Mouse (Mus musculus) heart, postnatal 36 days (tissue): ENCODE measurements around the gene Ppfibp2. TPM values are rescaled to one million over a fixed set of nuclear protein-coding genes. Genes with fewer than 3 reads are reported as not detected.

Experiments used
- DNase-seq, 2 experiments: peaks; one replicate each; pipeline ENCODE4 v3.0.0; 2021 to 2022
- intact Hi-C: fragments of 180-260 bp; cut with DNase I; formaldehyde crosslinking; loops from one replicate; pipeline ENCODE4 v1.15.1; 2025
- total RNA-seq, 2 experiments: library from RNA; stranded (reverse); gene quantifications; 2 replicates each; pipeline ENCODE4 v1.2.3; 2021

The Ppfibp2 gene
- total RNA-seq, 2 experiments from 2014 or later = 23.2 to 24.6 TPM

DNA sequence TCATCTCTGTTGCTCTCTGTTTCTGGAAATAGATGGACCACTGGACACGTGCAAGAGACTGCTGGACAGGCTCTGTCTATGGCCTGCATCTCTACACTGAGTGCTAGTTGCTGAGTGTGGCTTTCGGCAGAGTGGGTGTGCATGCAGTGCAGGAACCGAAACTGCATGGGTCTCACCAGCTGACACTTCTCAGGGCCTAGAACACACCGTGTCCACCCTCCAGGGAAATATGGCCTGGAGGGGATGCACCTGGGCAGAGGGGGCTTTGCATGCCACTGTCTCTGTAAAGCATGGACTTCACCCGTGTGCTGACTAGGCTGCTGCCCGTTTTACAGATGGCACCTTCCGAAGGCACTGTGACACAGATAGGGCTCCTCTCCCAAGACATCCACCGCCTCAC lies 151.0 kb downstream of the Ppfibp2 start:
- intact Hi-C loops = loop anchor here (5.0 kb wide), 1 partner anchor 36 kb away; no protein-coding TSS in a partner anchor
- no peak for DNase-seq

DNA sequence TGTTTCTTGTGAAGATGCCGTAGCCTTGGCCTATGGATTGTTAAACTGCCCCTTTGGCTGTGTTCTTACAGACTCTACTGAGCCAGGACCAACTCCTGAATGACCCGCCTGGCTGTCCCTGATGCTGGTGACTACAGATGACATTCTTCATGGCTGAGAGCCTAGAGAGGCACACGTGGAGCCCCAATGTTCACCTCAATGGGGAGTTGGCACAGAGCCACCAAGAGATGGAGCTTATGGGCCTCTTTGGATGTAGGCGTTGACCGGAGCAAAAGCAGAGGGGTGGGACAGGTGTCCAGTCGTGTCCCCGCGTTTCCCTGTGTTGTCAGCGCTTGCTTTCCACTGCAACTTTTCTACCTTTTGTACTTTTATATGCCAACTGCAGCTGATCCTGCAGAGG lies 152.5 kb downstream of the Ppfibp2 start:
- intact Hi-C loops = loop anchor here (5.0 kb wide), 1 partner anchor 35 kb away; no protein-coding TSS in a partner anchor
- DNase-seq = no peak

DNA sequence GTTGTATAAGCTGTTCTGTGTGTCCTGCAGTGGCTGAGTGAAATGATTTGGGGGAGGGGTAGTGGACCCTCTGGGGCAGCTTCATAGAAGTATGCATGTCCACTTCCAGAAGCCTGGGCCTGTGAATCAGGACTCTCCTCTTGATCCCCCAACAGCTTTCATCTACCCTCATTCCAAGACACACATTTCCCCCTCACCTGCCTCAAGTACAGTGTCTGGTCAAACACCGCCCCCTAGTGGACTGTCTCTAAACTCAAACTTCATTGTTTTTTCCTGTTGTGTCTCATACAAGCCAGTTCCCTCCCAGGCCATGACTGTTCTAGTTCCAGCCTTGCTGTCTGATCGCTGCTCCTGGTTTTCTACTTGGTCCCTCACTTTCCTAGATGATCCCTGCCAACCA lies 152.9 kb downstream of the Ppfibp2 start:
- intact Hi-C loops = loop anchor here (2.0 to 5.0 kb wide), 2 partner anchors 34 to 87 kb away; no protein-coding TSS in a partner anchor
- DNase-seq = peak; percentile 51 to 65

DNA sequence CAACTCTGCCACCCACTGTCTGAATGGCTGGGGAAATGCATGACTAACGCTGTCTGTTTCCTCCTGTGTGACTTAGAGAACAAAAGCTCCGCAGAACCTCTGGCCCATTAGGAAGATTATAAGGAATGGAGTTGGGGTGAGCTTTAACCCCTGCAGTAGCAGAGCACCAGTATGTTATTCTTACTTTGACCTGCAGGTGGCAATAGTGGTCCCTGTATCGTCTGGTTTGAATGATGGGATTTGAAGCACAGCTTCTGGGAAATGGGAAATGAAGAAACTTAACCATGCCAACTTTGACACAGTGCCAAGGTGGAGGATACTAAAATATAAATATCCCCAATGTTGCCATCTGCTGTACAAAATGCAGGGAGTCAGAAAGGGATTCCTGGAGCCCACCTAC lies 154.3 kb downstream of the Ppfibp2 start:
- peak in 1 of 2 experiments; percentile 16 for DNase-seq
- intact Hi-C loops = loop anchor here (2.0 to 5.0 kb wide), 2 partner anchors 33 to 88 kb away; no protein-coding TSS in a partner anchor

DNA sequence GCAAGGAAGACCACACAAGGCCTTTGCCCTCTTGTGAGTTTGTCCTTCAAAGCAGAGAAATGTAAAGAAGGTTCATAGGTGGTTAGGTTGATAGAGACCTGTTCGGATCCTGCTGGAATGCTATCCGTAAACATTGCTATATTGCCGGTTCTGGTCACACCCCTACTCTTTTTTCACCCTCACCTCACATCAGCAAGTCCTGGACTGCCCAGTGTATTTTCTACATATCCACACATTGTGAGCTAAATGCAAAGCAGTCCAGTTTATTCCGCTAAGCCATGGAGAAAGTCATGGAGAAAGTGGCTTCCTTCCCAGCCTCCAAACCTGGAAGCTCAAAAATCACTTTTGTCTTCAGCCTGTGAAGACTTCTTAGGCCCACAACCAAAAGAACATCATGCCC lies 154.7 kb downstream of the Ppfibp2 start:
- no peak for DNase-seq
- intact Hi-C loops = loop anchor here (2.0 to 5.0 kb wide), 2 partner anchors 33 to 89 kb away; no protein-coding TSS in a partner anchor

DNA sequence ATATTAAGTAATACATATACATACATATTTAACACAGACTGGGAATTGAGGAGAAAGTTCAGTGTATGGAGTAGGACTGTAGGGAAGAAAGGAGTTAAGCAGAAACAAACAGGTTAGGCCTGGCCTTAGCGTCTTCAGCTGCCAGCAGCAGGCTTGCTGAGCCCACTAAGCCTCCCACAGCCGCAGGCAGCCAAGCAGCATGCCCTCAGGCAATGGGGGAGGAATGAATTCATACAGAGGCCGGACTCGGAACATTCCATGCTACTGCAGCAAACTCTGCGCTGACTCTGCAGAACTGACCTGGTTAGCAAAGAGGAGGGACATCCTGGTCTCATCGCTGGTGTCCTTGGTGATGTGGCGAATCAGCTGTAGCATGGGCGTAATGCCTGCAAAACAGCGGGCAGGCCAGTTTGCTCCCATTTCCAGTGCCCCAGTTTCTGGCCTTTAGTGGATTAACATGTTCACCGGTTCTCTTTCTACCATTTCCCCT lies 157.1 kb downstream of the Ppfibp2 start:
- intact Hi-C loops = no loop called here

DNA sequence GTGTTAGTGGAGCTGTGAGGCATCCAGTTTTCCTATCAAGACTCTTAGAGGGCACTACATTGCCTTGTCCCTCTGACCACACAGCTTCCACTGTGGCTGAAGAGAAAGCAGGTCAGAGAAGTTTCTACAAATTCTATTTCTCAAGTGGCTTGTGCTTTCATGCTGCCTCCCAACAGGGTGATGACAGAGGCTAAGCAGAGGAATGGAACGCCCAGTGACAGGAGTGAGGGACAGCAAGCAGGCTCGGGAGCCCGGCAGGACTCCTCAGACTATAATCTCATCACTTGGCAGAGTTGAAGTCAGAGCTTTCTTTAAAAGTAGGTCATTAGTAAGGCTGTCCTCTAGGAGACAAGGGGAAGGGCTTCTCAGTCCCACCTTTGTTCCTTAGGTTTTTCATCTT lies 160.9 kb downstream of the Ppfibp2 start:
- intact Hi-C loops = no loop called here
- no peak for DNase-seq

More for the DNA sequence above, 157.1 kb downstream of the Ppfibp2 start:
- no peak for DNase-seq

DNA sequence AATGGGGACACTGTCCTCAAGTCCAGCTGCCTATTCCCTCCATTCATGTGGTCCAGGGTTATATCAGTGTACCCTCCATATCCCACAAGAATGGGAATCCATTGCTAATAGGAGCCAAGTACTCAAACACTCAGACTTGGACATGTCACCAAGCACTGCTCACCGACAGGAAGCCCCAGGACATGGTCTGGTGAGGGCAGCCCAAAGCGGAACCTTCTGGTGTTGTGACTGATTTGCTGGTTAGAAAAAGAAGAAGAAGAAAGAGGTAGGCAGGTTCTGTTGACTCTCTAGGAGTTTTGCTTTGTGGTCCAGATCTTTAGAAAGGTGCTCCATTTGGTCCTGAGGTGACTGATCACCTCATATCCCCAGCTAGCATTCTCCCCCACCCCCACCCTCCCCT lies 161.7 kb downstream of the Ppfibp2 start:
- no peak for DNase-seq
- intact Hi-C loops = no loop called here

DNA sequence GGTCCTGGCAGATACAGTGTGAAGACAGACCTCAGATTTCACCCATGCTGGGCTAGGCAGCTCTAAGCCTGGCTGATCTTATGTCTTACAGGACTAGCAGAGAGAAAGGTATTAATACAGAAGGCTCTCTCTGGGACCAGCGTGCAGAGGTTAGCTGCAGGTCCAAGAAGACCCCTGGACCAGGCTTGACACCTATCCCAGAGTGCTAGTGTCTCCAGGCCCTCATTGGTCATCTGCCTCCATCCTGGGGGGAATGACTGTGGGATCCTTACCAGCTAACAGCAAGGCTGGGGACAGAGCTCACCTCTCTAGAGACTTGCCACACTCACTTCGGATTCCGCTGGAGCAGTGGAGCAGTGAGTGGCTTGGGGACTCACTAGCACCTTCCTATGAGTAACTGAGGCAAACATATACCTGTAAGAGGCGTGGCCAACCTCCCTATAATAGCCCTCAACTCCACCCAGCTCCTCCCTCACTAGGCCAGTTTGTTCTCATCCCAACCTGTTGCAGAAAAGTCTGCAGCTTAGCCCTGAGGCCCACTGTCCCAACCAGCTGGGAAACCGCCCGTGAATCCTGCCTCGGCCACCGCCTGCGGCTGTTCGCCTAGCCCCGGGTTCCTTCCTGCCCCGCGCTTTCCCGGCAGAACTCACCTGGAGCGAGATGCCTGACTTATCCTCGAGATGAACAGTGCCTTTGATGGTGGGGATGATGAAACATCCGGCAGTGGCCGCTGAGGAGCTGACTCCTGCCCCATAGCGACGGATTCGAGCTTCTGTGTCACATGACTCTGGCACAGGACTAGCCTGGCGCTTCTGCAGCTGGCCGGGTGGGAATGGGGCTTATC lies 162.5 kb downstream of the Ppfibp2 start, which contains the start of gene Cyb5r2:
Gene Cyb5r2 (minus strand): TSS at position 725 of the 844 bp plus-strand sequence.
- DNase-seq = peak; percentile 19 to 22

DNA sequence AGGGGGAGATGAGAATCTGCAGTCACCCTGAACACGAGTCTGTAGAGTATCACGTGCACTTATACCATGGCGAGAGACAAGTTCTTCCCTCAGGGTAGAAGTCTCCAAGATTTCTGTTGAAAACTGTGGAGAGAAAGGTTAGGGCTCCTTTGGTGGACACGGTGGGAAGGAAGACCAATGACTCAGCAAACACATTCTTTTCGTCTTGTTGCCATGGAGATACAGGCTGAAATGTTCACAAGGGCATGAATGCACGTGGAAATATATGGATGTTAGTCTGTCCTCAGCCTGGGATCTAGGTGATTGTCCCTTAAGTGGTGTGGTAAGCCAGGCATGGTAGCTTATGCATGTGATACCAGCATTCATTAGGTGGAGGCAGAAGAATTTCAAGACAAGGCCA lies 175.8 kb downstream of the Ppfibp2 start:
- intact Hi-C loops = no loop called here
- DNase-seq = no peak

More for the DNA sequence above, 162.5 kb downstream of the Ppfibp2 start, which contains the start of gene Cyb5r2:
- intact Hi-C loops = no loop called here

DNA sequence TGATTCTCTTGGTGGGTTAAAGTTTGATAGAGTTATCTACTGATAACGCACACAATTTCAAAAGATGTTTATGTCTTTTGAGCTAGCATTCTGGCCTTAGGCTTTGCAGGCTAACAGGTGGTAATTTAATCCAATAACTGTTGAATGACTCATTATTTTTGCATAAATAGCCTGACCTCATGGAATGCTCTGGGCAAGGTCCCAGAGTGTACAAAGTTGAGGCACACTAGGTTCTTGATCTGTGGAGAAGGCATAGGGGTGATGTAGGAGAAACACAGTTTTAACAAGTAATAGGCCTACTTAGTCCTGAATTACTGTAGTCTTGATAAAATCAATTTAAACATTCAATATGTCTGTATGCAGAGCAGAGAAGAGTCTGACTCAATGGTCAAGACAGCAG lies 183.2 kb downstream of the Ppfibp2 start:
- intact Hi-C loops = no loop called here
- no peak for DNase-seq

DNA sequence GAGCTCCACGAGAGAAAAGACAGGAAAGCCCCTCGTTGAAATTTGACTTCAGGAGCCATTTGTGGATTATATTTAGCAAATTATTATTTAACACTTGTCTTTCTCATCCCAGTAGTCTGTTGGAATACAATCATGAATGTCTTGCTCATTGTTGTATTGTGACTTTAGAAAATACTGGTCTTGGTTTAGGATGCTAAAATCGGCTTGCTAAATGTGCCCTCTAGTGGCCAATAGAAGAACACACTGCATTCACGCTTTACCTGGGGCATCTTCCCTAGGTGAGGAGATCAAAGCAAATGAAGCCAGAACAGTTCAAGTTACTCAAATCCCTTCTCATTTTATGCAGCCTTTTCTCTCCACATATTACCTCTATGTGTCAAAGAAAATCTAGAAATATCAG lies 184.6 kb downstream of the Ppfibp2 start:
- no peak for DNase-seq
- intact Hi-C loops = loop anchor here (2.0 to 5.0 kb wide), 2 partner anchors 32 to 119 kb away; no protein-coding TSS in a partner anchor

DNA sequence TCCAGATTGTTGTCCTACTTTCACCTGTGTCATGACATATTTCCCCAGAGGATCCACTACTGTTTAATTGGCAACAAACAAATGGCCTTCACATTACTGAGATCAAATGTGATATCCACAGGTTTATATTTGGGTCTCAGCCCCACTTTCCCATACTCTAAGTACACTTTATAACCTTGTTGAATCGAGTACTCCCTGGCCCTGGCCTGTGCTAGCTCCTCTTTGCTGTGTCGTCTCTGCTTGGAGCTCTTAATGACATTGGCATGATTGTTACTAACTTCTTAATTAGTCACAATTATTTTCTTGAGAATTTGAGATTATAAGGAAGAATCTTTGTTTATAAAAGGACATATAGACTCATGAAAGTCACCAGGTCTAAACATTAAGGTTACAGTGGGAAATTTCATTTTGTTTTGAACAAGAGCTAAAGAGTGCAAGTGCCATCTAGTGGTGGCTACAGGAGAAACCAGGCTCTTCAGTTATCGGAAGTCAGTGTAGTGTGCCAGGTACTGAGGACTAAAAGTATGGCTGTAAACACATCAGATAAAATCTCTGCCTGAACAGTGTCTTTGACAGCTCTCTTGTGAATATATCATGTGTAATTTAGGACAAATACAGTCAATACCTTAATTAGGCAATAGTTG lies 193.1 kb downstream of the Ppfibp2 start:
- intact Hi-C loops = loop anchor here (2.0 to 5.0 kb wide), 2 partner anchors 127 to 571 kb away; no protein-coding TSS in a partner anchor

DNA sequence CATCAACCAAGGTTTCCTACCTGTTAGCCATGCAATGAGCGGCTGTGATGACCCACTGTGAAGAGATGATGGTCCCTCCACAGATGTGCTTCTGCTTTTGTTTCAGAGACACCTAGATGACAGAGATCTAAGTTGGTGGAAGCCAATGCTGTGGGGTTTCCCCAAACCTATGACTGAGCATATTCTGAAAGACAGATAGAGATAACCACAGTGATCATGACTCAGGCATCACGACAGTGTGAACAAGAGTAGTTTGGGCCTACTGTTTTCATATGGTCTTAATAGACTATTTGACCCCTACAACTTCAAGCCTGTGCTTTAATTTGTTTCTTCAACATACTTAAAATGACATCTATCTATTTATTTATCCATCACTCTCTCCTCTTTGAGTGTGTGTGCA lies 201.5 kb downstream of the Ppfibp2 start:
- no peak for DNase-seq
- intact Hi-C loops = no loop called here

More for the DNA sequence above, 193.1 kb downstream of the Ppfibp2 start:
- DNase-seq = no peak

Other genes starting within 250 kb of the Ppfibp2 start
- not detected for gene Syt9, start 224.5 kb upstream of the Ppfibp2 start, total RNA-seq
- 1 to 10 TPM; 5.1 to 6.2 TPM for gene Olfml1, start 27.8 kb upstream of the Ppfibp2 start, total RNA-seq
- not detected for gene 5330417H12Rik, start 30.0 kb downstream of the Ppfibp2 start, total RNA-seq
- gene Cyb5r2, start 162.8 kb downstream of the Ppfibp2 start, total RNA-seq = not detected
- gene Ovch2, start 206.0 kb downstream of the Ppfibp2 start, total RNA-seq = not detected
- gene Olfr467, start 217.1 kb downstream of the Ppfibp2 start, total RNA-seq = not detected
- gene Olfr469, start 230.3 kb downstream of the Ppfibp2 start, total RNA-seq = not detected